Mouse (Mus musculus) spleen, embryonic (tissue): ENCODE results near the gene Vmn1r230.

Experiments used
- CTCF ChIA-PET: fragments of 350-600 bp; sonication (Branson Sonifier 250); formaldehyde crosslinking; loops from one replicate; lab custom pipeline; 2022; lab: Charles Lee

Vmn1r230 gene

GRCm38 (mm10) chr17:20840144-20840543 lies at the start of gene Vmn1r230:
TSS of gene Vmn1r230 (plus strand) at chr17:20840444.
- CTCF ChIA-PET, result no interaction called here

GRCm38 (mm10) chr17:20811255-20811654 lies 29.0 kb upstream of the Vmn1r230 start, which contains the start of gene Vmn1r229:
TSS of gene Vmn1r229 (plus strand) at chr17:20811555.
- CTCF ChIA-PET, result no interaction called here
